Mouse (Mus musculus) T-helper 17 cell (primary cell): ENCODE data around the gene Cfap44.

Source experiments
- in situ Hi-C, 2 experiments: fragments of 300-600 bp; cut with MboI, MseI; formaldehyde crosslinking; loops; 1 replicate in 1 of 2; 2 replicates in 1 of 2; pipeline ENCODE4 v1.15.1; 2025; ENCODE audit warnings: high pct_unique_total_duplicates in 2 of 2

The Cfap44 gene

GRCm38 (mm10) chr16:44528955-44529354 is 134.4 kb downstream of the Cfap44 start:
- in situ Hi-C loops, result no loop called here

GRCm38 (mm10) chr16:44529691-44530090 is 135.1 kb downstream of the Cfap44 start:
- in situ Hi-C loops, result no loop called here

GRCm38 (mm10) chr16:44530191-44530590 is 135.6 kb downstream of the Cfap44 start:
- in situ Hi-C loops, result no loop called here

GRCm38 (mm10) chr16:44530829-44531228 is 136.2 kb downstream of the Cfap44 start:
- in situ Hi-C loops, result no loop called here

DNA sequence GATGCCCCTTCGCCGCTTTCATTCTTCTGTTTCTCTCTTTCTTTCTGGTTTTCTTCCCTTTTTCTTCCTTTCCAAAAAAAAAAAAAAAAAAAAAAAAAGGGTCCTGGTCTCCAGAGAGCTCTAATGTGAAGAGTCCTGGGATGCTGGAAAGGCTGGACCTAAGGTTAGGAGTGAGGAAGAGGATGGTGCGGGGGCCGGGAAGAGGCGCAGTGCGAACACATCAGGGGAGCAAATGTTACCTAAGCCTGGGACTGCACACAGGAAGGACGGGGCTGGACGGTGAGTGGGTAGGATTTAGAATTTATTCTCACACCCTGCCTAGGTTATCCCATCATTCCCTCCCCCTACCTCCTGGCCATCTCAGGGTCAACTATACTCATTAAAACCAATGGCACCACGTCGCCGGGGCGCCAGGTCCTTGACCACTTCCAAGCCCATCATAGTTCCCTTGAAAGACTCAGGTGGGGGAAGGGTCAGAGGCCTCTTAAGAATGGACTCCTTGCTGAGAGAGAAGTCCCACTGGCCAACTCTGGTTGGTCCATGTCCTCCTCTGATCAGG is 136.7 kb downstream of the Cfap44 start:
- in situ Hi-C loops, result no loop called here
